Mouse (Mus musculus): ENCODE data around the gene BC030870. TPM values are rescaled to one million over a fixed set of nuclear protein-coding genes. Genes with fewer than 3 reads are reported as not detected.

Gene BC030870
- total and polyA plus RNA-seq, 2 experiments from 2014 or later: not detected

DNA sequence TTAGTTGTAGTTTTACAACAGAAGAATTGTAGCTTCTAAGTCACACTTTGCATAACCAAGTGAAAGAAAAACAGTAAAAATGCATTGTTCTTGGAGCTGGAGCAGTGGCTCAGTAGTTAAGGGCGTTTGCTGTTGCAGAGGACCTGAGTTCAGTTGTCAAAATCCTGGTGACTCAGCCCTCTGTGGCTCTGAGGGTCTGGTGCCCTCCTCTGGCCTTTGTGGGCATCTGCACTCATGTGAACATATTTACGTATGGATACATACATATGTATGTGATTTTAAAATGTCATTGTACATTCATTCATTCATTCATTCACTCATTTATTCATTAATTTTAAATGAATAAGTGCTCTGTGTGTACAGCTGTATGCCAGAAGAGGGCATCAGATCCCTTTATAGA lies 43.7 kb downstream of the BC030870 start:
- Histone ChIP-seq H3K4me2 (ENCODE audit: low read depth, low read length) (no peak overlapping the region), H3K9me3 (ENCODE audit: low read length) (no peaks in the 10 kb centered on the region), H3K27ac (no peak overlapping the region), H3K36me3 (ENCODE audit: insufficient read depth, low read length) (no peaks in the 10 kb centered on the region), H3K4me3 (ENCODE audit: low read length) (no peak overlapping the region), H3K4me1 (ENCODE audit: insufficient read depth, low read length) (no peaks in the 10 kb centered on the region), H3K9ac (replicated peaks; ENCODE audit: low read length) (no peak overlapping the region), H3K27me3 (ENCODE audit: insufficient read depth, low read length) (no peaks in the 10 kb centered on the region)
- WGBS: 74% methylated on average over 2 of the region's 2 CpGs
- TF ChIP-seq CTCF (IDR thresholded peaks at IDR 0.05; ENCODE audit: low read depth): peak; percentile 22
- DNase-seq (ENCODE audit: low spot score) (no peak), ATAC-seq (no peak)

DNA sequence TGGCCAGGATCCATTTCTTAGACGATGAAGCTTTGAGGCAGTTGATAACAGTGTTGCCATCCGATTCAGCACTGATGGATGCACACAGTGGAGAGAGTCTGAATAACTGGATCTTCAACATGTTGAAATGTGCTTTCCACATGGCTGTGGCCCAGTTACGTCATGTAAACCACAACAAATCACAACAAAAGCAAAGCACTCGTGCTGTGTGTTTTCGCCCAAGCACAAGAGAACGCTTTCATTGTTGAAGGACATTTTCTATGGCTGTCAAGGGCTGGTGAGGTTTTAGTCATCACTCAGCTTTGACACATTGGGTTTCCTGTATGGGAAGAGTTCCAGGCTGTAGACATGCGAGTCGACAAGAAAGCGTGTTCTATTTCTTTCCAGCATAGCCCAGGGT lies 48.6 kb downstream of the BC030870 start:
- no peak overlapping the region for H3K9ac ChIP-seq (replicated peaks; ENCODE audit: low read length)
- H3K27me3 ChIP-seq (ENCODE audit: insufficient read depth, low read length): no peaks in the 10 kb centered on the region
- H3K36me3 ChIP-seq (ENCODE audit: insufficient read depth, low read length): no peaks in the 10 kb centered on the region
- TF ChIP-seq CTCF (IDR thresholded peaks at IDR 0.05; ENCODE audit: low read depth): no peak
- no peaks in the 10 kb centered on the region for H3K4me1 ChIP-seq (ENCODE audit: insufficient read depth, low read length)
- no peak overlapping the region for H3K4me2 ChIP-seq (ENCODE audit: low read depth, low read length)
- no peak for ATAC-seq
- no peak overlapping the region for H3K4me3 ChIP-seq (ENCODE audit: low read length)
- 77% methylated on average over 9 of the region's 9 CpGs for WGBS
- H3K9me3 ChIP-seq (ENCODE audit: low read length): no peaks in the 10 kb centered on the region
- DNase-seq (ENCODE audit: low spot score): no peak
- no peak overlapping the region for H3K27ac ChIP-seq

DNA sequence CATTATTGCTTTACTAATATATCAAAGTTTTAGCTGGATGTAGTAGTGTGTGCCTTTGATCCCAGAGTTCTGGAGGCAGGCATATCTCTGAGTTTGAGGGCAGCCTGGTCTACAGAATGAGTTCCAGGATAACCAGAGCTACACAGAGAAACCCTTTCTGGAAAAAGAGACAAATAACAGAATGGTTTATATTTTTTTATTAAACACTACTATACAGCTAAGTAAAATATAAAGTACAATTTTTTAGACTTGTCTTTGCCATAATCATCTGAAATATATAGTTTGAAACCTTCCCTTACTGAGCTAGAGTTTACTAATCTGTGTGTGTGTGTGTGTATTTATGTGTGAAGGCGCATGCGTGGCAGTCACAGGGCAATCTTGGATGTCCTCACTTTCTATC lies 54.6 kb downstream of the BC030870 start, which contains the start of gene Gm10663:
Gene Gm10663, plus strand, starts transcription at position 301 of the 400 bp plus-strand sequence.
- no peaks in the 10 kb centered on the region for H3K4me1 ChIP-seq (ENCODE audit: insufficient read depth, low read length)
- TF ChIP-seq CTCF (IDR thresholded peaks at IDR 0.05; ENCODE audit: low read depth): no peak
- H3K27ac ChIP-seq: no peak within 1 kb of the TSS
- H3K9me3 ChIP-seq (ENCODE audit: low read length): no peaks in the 10 kb centered on the region
- 93% methylated on average over 2 of the region's 2 CpGs for WGBS
- no peak within 1 kb of the TSS for H3K4me2 ChIP-seq (ENCODE audit: low read depth, low read length)
- ATAC-seq: no peak
- no peaks in the 10 kb centered on the region for H3K27me3 ChIP-seq (ENCODE audit: insufficient read depth, low read length)
- H3K9ac ChIP-seq (replicated peaks; ENCODE audit: low read length): no peak within 1 kb of the TSS
- no peak for DNase-seq (ENCODE audit: low spot score)
- no peaks in the 10 kb centered on the region for H3K36me3 ChIP-seq (ENCODE audit: insufficient read depth, low read length)
- H3K4me3 ChIP-seq (ENCODE audit: low read length): no peak within 1 kb of the TSS

DNA sequence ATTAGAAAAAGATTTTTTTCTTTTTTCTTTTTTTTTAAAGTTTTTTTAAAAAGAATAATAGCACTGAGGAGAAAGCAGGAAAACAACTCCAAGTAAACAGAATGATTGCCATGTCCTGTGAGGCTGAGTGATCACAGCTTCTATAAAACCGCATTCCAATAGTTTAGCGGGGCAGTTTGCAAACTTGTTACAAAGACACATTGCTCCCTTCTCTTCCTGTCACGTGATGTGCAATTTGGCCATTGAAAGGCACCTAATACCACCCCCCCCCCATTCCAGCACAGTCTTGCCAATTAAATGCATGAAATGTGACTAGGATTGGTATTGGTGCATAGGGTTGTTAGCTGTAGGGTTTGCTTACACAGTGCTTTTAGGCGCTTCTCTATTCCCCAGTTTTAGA lies 58.4 kb downstream of the BC030870 start:
- ATAC-seq (no peak), DNase-seq (ENCODE audit: low spot score) (no peak)
- Histone ChIP-seq H3K27ac (no peak overlapping the region), H3K36me3 (ENCODE audit: insufficient read depth, low read length) (no peaks in the 10 kb centered on the region), H3K4me1 (ENCODE audit: insufficient read depth, low read length) (no peaks in the 10 kb centered on the region), H3K27me3 (ENCODE audit: insufficient read depth, low read length) (no peaks in the 10 kb centered on the region), H3K4me3 (ENCODE audit: low read length) (no peak overlapping the region), H3K9me3 (ENCODE audit: low read length) (no peaks in the 10 kb centered on the region), H3K9ac (replicated peaks; ENCODE audit: low read length) (no peak overlapping the region), H3K4me2 (ENCODE audit: low read depth, low read length) (no peak overlapping the region)
- TF ChIP-seq CTCF (IDR thresholded peaks at IDR 0.05; ENCODE audit: low read depth): no peak
- 78% methylated on average over 4 of the region's 4 CpGs for WGBS

DNA sequence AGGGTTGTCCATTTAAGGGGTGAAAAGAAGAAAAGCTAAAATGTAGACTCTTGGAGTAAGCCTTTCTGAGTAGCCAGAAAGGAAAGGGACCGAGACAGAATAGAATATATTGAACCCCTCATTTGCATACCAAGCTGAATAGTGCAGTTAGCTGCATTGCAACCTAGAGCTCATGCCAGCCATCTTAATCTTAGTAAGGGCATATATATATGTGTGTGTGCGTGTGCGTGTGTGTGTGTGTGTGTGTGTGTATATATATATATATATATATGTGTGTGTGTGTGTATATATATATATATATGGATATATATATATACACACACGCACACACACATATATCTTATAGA lies 60.9 kb downstream of the BC030870 start:
- no peak overlapping the region for H3K9ac ChIP-seq (replicated peaks; ENCODE audit: low read length)
- DNase-seq (ENCODE audit: low spot score): no peak
- H3K27me3 ChIP-seq (ENCODE audit: insufficient read depth, low read length): no peaks in the 10 kb centered on the region
- no peak for TF ChIP-seq CTCF (IDR thresholded peaks at IDR 0.05; ENCODE audit: low read depth)
- no peaks in the 10 kb centered on the region for H3K9me3 ChIP-seq (ENCODE audit: low read length)
- no peaks in the 10 kb centered on the region for H3K36me3 ChIP-seq (ENCODE audit: insufficient read depth, low read length)
- H3K4me3 ChIP-seq (ENCODE audit: low read length): no peak overlapping the region
- WGBS: 81% methylated on average over 4 of the region's 4 CpGs
- H3K27ac ChIP-seq: no peak overlapping the region
- no peak overlapping the region for H3K4me2 ChIP-seq (ENCODE audit: low read depth, low read length)
- H3K4me1 ChIP-seq (ENCODE audit: insufficient read depth, low read length): no peaks in the 10 kb centered on the region
- no peak for ATAC-seq

DNA sequence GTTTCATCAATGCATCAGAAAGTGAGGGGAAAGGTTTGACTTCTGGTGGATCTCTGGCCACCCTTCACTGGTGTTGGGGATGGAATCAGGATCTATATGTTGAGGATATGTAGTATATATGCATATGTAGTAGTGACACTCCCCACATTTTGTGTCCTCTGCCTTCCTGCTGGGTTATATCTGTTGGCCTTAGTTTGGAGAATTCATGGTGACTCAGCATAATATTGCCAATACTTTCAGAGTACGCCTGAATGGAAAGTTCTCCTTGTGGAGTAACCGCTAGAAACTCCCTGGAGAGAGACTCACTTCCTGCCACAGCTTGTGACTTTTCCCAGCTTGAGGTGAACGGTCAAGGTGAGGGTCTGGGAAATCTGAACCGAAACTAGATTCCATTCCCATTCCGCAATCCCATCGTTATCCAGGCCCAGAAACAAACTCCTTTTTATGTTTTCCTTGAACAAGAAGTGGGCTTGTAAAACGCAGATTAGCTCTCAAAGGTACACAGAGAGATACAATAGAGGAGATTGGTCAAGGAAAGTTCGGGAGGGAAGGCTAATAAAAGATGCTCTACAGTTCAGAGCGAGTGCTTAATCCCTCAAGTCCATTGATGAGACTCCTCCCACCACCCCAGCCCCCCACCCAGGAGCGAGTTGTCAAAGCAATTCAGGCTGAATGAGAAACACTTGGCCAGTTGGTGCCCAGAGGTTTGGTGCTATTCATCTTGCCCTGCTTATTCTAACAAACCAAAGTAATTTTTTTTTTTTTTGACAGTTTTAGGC lies 61.5 kb downstream of the BC030870 start:
- H3K27ac ChIP-seq: no peak overlapping the region
- no peak overlapping the region for H3K4me2 ChIP-seq (ENCODE audit: low read depth, low read length)
- DNase-seq (ENCODE audit: low spot score) (no peak), ATAC-seq (no peak)
- H3K27me3 ChIP-seq (ENCODE audit: insufficient read depth, low read length): no peaks in the 10 kb centered on the region
- no peaks in the 10 kb centered on the region for H3K4me1 ChIP-seq (ENCODE audit: insufficient read depth, low read length)
- H3K9me3 ChIP-seq (ENCODE audit: low read length): no peaks in the 10 kb centered on the region
- H3K36me3 ChIP-seq (ENCODE audit: insufficient read depth, low read length): no peaks in the 10 kb centered on the region
- no peak overlapping the region for H3K9ac ChIP-seq (replicated peaks; ENCODE audit: low read length)
- 48% methylated on average over 10 of the region's 10 CpGs for WGBS
- no peak for TF ChIP-seq CTCF (IDR thresholded peaks at IDR 0.05; ENCODE audit: low read depth)
- H3K4me3 ChIP-seq (ENCODE audit: low read length): no peak overlapping the region

DNA sequence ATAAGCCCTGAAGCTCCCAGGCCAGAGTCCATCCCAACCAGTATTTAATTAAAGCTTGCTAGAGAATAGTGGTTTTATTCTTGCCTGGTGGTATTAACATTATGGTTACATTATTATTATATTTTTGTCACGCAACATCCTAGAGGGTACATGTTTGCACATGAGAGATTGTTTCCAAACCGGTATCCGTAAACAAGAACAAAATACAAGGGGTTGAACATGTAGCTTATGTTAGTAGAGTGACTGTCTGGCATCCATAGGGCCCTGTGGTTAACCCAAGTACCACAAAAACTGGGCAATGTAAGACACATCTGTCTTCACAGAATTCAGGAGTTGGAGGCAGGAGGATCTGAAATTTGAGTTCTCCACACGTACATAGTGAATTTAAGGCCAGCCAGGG lies 62.3 kb downstream of the BC030870 start:
- Histone ChIP-seq H3K27ac (no peak overlapping the region), H3K9ac (replicated peaks; ENCODE audit: low read length) (no peak overlapping the region), H3K4me1 (ENCODE audit: insufficient read depth, low read length) (no peaks in the 10 kb centered on the region), H3K9me3 (ENCODE audit: low read length) (no peaks in the 10 kb centered on the region), H3K36me3 (ENCODE audit: insufficient read depth, low read length) (no peaks in the 10 kb centered on the region), H3K4me3 (ENCODE audit: low read length) (no peak overlapping the region), H3K4me2 (ENCODE audit: low read depth, low read length) (no peak overlapping the region), H3K27me3 (ENCODE audit: insufficient read depth, low read length) (no peaks in the 10 kb centered on the region)
- ATAC-seq: no peak
- 93% methylated on average over 4 of the region's 4 CpGs for WGBS
- no peak for TF ChIP-seq CTCF (IDR thresholded peaks at IDR 0.05; ENCODE audit: low read depth)
- no peak for DNase-seq (ENCODE audit: low spot score)
